Mouse (Mus musculus) heart, embryonic 10.5 days (tissue): ENCODE measurements around the gene Hnrnpu. TPM values are rescaled to one million over a fixed set of nuclear protein-coding genes. Genes with fewer than 3 reads are reported as not detected.

Experiments
- DNase-seq: peaks from one replicate; pipeline ENCODE4 v3.0.0-alpha.2; 2017; ENCODE audit warnings: low spot score
- H3K27ac ChIP-seq: fragments of 300-500 bp; sonication (generic); 2 replicates; pipeline ENCODE4 v1.5.1; 2016; ENCODE audit warnings: mild to moderate bottlenecking
- H3K27me3 ChIP-seq: fragments of 300-500 bp; sonication (generic); 2 replicates; pipeline ENCODE4 v1.6.1; 2016; ENCODE audit warnings: mild to moderate bottlenecking; ENCODE audit not compliant: poor library complexity, insufficient read depth, severe bottlenecking
- H3K36me3 ChIP-seq: fragments of 300-500 bp; sonication (generic); 2 replicates; pipeline ENCODE4 v1.6.1; 2016; ENCODE audit warnings: mild to moderate bottlenecking, moderate library complexity
- H3K4me1 ChIP-seq: fragments of 300-500 bp; sonication (generic); 2 replicates; pipeline ENCODE4 v1.6.1; 2016; ENCODE audit warnings: mild to moderate bottlenecking
- H3K4me3 ChIP-seq: fragments of 300-500 bp; sonication (generic); 2 replicates; pipeline ENCODE4 v1.5.1; 2016; ENCODE audit warnings: mild to moderate bottlenecking, moderate library complexity
- H3K9me3 ChIP-seq: fragments of 300-500 bp; sonication (generic); 2 replicates; pipeline ENCODE4 v1.6.1; 2016; ENCODE audit warnings: mild to moderate bottlenecking, moderate library complexity
- WGBS: fragments of 180-500 bp; shearing (Covaris S2); methylation state at CpG from one replicate; pipeline ENCODE4 v1.1.7; 2016; 5-methylcytosine and 5-hydroxymethylcytosine counted together
- polyA plus RNA-seq: library from polyadenylated mRNA; unstranded; fragments of >200 nt; fragmentation: Nextera tagmentation; extraction: Ambion mirVana; gene quantifications from 2 replicates; pipeline ENCODE4 v1.2.1, GENCODE M21; 2016

Gene Hnrnpu
- polyA plus RNA-seq = 296 and 533 TPM in 2 replicates

GRCm38 (mm10) chr1:178337551-178338317, at the start of gene Hnrnpu:
Gene Hnrnpu, minus strand, starts transcription at chr1:178337797.
- H3K4me1 ChIP-seq = peaks cover 10% of the 10 kb centered on the region
- WGBS = under 1% methylated on average over 72 of the region's 73 CpGs
- H3K4me3 ChIP-seq = peak within 1 kb of the TSS; percentile 100
- no peaks in the 10 kb centered on the region for H3K27me3 ChIP-seq
- peak within 1 kb of the TSS; percentile 100 for H3K27ac ChIP-seq
- peaks cover 31% of the 10 kb centered on the region for H3K36me3 ChIP-seq
- peak; percentile 96 for DNase-seq
- no peaks in the 10 kb centered on the region for H3K9me3 ChIP-seq

DNA sequence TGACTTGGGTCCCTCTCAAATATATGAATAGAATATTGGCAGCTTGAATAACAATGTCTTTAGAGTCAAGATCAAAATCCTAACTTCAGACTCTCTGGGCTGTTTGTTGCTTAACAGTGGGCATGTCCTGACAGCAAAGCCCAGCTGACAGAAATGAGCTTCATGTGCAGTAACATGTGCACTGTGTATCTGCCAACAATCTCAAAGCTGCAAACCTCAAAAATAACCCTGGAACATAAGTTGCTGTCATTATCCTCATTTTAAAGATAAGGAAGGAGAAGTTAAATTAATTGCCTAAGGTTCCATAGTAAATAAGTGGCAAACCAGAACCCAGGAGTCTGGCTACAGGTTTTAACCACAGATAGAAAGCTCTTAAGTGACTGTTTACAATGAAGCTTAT, 44.6 kb upstream of the Hnrnpu start:
- H3K27me3 ChIP-seq = no peaks in the 10 kb centered on the region
- H3K4me3 ChIP-seq = no peak overlapping the region
- 0 out of 2 replicates have a peak, but pooled peaks cover 3% of the 10 kb centered on the region for H3K4me1 ChIP-seq
- H3K27ac ChIP-seq = no peak overlapping the region
- H3K36me3 ChIP-seq = no peaks in the 10 kb centered on the region
- H3K9me3 ChIP-seq = no peaks in the 10 kb centered on the region
- no peak for DNase-seq

- H3K27ac ChIP-seq = no peak overlapping the region
- H3K36me3 ChIP-seq = no peaks in the 10 kb centered on the region
- H3K4me3 ChIP-seq = no peak overlapping the region
- no peaks in the 10 kb centered on the region for H3K27me3 ChIP-seq
- H3K4me1 ChIP-seq = 0 out of 2 replicates have a peak, but pooled peaks cover 3% of the 10 kb centered on the region
- DNase-seq = no peak
- no peaks in the 10 kb centered on the region for H3K9me3 ChIP-seq
- WGBS = 89% methylated on average over 1 of the region's 1 CpGs
Measured at GRCm38 (mm10) chr1:178379224-178379623, 41.6 kb upstream of the Hnrnpu start.

- WGBS = 73% methylated on average over 3 of the region's 3 CpGs
Measured at GRCm38 (mm10) chr1:178378115-178378514, 40.5 kb upstream of the Hnrnpu start.

DNA sequence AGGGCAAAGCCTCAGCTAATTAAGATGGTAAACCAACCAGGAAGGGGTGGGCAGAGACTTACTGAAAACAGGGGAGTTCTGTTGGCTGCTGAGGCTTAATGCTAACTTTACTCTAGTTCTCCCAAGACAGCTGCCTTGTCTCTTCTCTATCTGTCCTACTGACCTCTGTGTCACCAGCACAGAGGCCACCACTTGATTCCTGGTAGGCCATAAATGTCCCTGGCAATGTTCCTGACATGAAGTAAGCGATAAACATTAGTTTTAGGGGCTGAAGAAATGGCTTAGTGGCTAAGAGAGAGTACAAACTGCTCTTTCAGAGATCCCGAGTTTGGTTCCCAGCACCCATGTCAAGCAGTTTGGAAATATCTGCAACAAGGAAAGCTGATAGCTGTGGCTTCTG, 39.3 kb upstream of the Hnrnpu start:
- H3K27ac ChIP-seq = no peak overlapping the region
- WGBS = 76% methylated on average over 2 of the region's 2 CpGs
- no peak overlapping the region for H3K4me3 ChIP-seq
- no peaks in the 10 kb centered on the region for H3K36me3 ChIP-seq
- H3K9me3 ChIP-seq = no peaks in the 10 kb centered on the region
- no peaks in the 10 kb centered on the region for H3K4me1 ChIP-seq
- DNase-seq = no peak
- no peaks in the 10 kb centered on the region for H3K27me3 ChIP-seq

More at GRCm38 (mm10) chr1:178378115-178378514, 40.5 kb upstream of the Hnrnpu start:
- no peak for DNase-seq
- no peaks in the 10 kb centered on the region for H3K36me3 ChIP-seq
- no peak overlapping the region for H3K27ac ChIP-seq
- H3K4me1 ChIP-seq = 0 out of 2 replicates have a peak, but pooled peaks cover 3% of the 10 kb centered on the region
- H3K4me3 ChIP-seq = no peak overlapping the region
- no peaks in the 10 kb centered on the region for H3K27me3 ChIP-seq
- no peaks in the 10 kb centered on the region for H3K9me3 ChIP-seq

GRCm38 (mm10) chr1:178376061-178376460, 38.5 kb upstream of the Hnrnpu start:
- no peaks in the 10 kb centered on the region for H3K9me3 ChIP-seq
- no peaks in the 10 kb centered on the region for H3K36me3 ChIP-seq
- no peak overlapping the region for H3K4me3 ChIP-seq
- no peaks in the 10 kb centered on the region for H3K4me1 ChIP-seq
- DNase-seq = no peak
- WGBS = 82% methylated on average over 2 of the region's 2 CpGs
- H3K27me3 ChIP-seq = no peaks in the 10 kb centered on the region
- H3K27ac ChIP-seq = no peak overlapping the region

- H3K27me3 ChIP-seq = no peaks in the 10 kb centered on the region
- H3K4me3 ChIP-seq = no peak overlapping the region
- H3K36me3 ChIP-seq = no peaks in the 10 kb centered on the region
- H3K4me1 ChIP-seq = no peaks in the 10 kb centered on the region
- DNase-seq = no peak
- no peaks in the 10 kb centered on the region for H3K9me3 ChIP-seq
- no peak overlapping the region for H3K27ac ChIP-seq
Measured at GRCm38 (mm10) chr1:178375381-178375780, 37.8 kb upstream of the Hnrnpu start.

DNA sequence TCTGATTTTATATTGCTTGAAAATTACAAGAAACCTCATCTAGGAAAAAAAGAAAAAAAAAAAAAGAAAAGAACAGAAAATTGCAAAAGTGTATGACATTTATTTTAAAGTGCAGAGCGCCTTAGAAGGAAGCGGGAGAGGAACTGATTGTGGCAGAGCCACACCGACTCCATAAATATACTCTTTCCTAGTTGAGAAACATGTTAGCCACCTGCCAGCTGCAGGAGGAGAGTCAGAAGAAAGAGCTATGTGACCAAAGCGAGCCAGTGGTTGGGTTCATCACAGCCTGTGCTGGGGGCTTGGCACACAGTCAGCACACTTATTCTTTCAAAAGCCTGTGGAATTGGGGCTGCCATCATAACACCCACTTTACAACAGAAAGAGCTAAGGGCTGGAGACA, 35.1 kb upstream of the Hnrnpu start:
- DNase-seq = no peak
- Histone ChIP-seq H3K36me3 (no peaks in the 10 kb centered on the region), H3K27ac (no peak overlapping the region), H3K4me3 (no peak overlapping the region), H3K4me1 (peaks cover 14% of the 10 kb centered on the region), H3K9me3 (no peaks in the 10 kb centered on the region), H3K27me3 (no peaks in the 10 kb centered on the region)
- WGBS = 82% methylated on average over 4 of the region's 4 CpGs

DNA sequence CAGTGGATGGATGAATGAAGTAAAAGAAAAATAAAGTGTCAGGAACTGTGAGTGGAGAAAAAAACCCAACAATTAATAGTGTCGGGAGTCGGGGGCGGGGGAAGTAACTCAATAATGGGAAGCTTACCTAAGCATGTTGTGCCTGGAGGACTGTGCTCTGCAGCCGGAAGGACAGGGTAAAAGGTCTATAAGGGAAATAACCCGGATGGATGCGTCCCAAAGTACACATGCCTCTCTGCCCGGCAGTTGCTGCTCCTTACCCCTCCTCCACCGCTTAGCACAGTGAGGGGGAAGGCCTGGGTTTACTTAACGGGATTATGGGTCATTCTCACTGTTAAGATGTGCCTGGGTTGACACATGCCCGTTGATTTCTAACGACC, 31.7 kb upstream of the Hnrnpu start:
- Histone ChIP-seq H3K36me3 (no peaks in the 10 kb centered on the region), H3K4me1 (peaks cover 16% of the 10 kb centered on the region), H3K27ac (peak overlapping the region; percentile 94), H3K27me3 (no peaks in the 10 kb centered on the region), H3K4me3 (peak overlapping the region; percentile 68), H3K9me3 (no peaks in the 10 kb centered on the region)
- DNase-seq = peak; percentile 75
- WGBS = 1% methylated on average over 11 of the region's 11 CpGs

DNA sequence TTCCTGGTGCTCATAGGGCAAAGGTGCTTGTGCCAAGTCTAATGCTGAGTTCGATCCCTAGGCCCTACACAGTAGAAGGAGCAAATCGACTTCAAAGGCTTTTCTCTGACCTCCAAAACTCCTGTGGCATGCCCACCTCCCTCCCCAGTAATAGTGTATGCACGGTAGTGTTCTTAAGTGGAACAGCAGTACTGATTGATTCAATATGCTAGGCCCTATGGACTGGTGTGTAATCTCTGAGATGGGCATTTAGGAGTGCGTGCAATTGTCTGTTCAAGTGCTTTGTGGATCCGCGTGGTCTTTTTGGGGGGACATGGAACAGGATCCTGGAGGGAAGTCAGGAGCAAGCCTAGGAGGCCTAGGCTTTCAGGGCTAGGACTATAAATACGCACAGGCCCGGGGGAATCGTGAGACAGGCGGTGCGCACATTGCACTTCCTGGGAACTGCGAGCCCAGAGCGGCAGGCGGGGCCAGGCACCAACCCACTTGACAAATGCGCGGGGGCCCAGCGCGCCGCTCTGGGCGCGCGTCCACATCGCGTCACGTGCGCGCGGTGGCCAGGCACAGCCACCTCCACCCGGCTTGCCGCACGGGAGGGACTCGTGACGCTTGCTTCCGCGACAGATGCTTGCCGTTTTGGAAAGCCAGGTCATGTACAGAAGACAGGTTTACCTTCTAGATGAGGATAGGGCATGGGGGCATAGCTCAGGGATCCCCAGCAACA, 31.1 kb upstream of the Hnrnpu start:
- peak overlapping the region; percentile 68 for H3K4me3 ChIP-seq
- H3K9me3 ChIP-seq = no peaks in the 10 kb centered on the region
- H3K27me3 ChIP-seq = no peaks in the 10 kb centered on the region
- H3K4me1 ChIP-seq = peaks cover 16% of the 10 kb centered on the region
- no peaks in the 10 kb centered on the region for H3K36me3 ChIP-seq
- 2% methylated on average over 36 of the region's 36 CpGs for WGBS
- H3K27ac ChIP-seq = peak overlapping the region; percentile 94
- peak; percentile 95 for DNase-seq

- H3K4me3 ChIP-seq = no peak overlapping the region
Measured at GRCm38 (mm10) chr1:178368121-178368520, 30.5 kb upstream of the Hnrnpu start.

DNA sequence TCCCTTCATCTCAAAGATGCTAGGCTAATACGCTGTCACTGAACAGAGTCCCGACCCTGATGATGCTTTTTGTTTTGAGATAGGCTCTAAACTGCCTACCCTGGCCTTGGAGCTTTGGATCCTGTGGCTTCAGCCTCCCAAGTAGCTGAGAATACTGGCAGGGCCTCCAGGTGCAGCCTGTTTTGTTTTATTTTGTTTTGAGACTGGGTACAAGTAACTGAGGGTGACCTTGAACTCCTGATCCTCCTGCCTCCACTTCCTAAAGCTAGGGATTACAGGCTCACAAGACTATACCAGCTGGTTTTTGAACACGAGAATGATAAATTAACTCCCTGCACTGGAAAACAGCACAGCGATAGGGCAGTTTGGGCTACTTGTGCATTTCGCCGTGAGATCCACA, 27.6 kb upstream of the Hnrnpu start:
- DNase-seq = no peak
- H3K9me3 ChIP-seq = no peaks in the 10 kb centered on the region
- WGBS = 83% methylated on average over 6 of the region's 6 CpGs
- H3K4me1 ChIP-seq = peaks cover 16% of the 10 kb centered on the region
- H3K4me3 ChIP-seq = no peak overlapping the region
- H3K36me3 ChIP-seq = no peaks in the 10 kb centered on the region
- H3K27me3 ChIP-seq = no peaks in the 10 kb centered on the region
- no peak overlapping the region for H3K27ac ChIP-seq

More at GRCm38 (mm10) chr1:178368121-178368520, 30.5 kb upstream of the Hnrnpu start:
- H3K36me3 ChIP-seq = no peaks in the 10 kb centered on the region
- no peaks in the 10 kb centered on the region for H3K27me3 ChIP-seq
- H3K4me1 ChIP-seq = peaks cover 16% of the 10 kb centered on the region
- DNase-seq = no peak
- H3K9me3 ChIP-seq = no peaks in the 10 kb centered on the region
- WGBS = 63% methylated on average over 6 of the region's 6 CpGs
- H3K27ac ChIP-seq = peak overlapping the region; percentile 94

DNA sequence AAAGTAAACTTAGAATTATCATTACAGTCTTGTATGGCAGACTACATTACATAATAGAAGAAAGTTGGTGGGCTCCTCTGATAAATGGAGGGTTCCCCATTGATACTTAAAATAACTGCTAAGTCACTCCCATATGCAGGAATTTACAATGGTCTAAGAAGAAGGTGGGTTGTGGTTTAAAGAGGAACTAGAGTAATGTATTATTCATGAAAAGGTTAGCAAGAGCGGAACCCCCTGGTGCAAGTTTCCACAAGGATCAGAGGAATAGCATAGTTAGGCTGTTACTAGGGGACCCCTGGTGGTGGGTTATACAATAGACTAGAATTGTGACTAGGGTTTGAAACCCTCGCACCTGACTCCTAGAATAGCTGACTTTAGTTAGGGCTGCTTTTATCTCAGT, 23.1 kb upstream of the Hnrnpu start:
- DNase-seq = no peak
- H3K4me1 ChIP-seq = peaks cover 4% of the 10 kb centered on the region; the same call in 1 of the 2 replicates
- H3K4me3 ChIP-seq = no peak overlapping the region
- WGBS = 79% methylated on average over 2 of the region's 2 CpGs
- no peaks in the 10 kb centered on the region for H3K36me3 ChIP-seq
- no peaks in the 10 kb centered on the region for H3K27me3 ChIP-seq
- H3K9me3 ChIP-seq = no peaks in the 10 kb centered on the region
- H3K27ac ChIP-seq = no peak overlapping the region
